Mouse (Mus musculus): ENCODE measurements around the gene Fam171a2.

Gene Fam171a2

DNA sequence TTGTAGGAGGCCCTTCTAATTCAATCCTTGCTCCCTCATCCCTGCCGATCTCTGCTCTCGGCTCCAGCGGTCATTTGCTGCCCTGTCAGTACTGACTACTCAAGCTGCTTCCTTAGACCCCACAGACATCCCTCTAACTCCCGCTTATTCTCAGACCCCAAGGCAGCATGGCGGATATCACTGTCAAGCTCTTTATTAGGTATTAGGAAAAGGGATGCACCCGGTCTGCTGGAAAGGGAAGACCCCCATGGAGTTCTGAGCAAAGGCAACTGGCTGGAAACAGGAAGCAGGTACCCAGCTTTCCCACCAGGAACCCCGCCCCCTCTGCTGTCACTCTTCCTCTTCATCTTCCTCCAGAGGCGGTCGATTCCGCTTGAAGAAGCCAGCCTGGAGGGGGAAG, 5.6 kb upstream of the Fam171a2 start:
- DNase-seq (ENCODE audit: low spot score in 2 of 2) = no peak

DNA sequence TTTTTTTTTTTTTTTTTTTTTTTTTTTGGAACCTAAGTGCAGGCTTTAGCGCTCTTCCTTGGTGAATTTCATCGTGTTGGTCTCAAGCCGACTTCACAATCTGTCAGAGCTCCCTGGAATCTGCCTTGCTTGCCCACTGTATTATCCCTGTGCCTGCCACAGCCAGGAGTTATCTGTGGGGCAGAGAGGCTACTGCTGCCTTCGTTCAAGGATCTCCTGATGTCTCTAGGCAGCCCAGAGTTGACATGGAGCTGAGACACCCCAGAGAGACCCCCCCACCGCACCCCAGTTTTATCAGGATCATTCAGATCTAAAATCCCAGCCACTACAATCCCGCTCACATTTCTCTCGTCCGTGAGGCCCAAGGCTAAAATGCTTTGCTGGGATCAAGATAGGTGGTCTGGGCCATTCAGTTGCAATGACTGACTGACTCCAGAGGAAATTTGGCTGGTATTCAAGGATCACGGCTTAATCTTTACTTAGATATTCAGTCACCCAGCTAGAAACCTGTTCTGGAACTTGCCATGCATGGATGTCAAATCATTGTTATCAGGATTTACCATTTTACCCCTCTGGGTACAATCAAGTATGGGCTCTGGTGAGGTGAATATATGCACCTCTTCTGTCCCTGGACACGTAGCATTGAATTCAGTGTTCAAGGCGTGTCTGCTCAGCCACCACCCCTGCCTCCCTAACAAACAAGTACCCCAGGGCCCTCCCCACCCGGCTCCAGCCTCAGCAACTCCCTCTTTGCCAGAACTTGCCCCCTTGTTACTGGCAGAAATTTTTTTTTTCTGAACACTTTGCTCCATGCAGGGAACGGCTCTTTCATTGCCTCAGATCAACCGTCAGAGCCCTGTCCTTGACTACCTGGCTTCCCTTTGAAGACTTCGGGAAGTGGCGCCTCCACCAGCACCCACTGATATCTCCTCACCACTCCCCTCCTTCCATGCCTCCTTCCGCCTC, 1.8 kb upstream of the Fam171a2 start:
- DNase-seq (ENCODE audit: low spot score in 2 of 2) = peak in 1 of 2 experiments; percentile 41

DNA sequence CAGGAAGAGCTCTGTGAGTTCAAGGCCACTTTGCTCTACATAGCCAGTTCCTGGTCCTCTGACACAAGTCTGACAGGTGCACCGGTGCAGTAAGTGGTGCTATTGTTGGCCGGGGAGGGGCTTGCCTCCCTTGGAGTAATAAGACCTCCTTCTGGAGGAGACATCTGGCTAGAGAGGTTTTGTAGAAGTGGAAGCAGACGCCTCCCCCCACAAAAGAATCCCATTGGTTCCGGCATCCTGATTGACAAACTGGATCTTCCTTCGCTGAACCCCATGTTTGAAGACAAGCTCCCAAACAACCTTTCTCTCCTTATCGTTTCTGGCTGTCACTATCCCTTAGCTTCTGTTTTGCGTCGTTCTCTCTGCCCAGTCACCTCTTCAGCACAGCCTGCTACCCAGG, 845 bp upstream of the Fam171a2 start:
- peak in 1 of 2 experiments; percentile 52 for DNase-seq (ENCODE audit: low spot score in 2 of 2)

DNA sequence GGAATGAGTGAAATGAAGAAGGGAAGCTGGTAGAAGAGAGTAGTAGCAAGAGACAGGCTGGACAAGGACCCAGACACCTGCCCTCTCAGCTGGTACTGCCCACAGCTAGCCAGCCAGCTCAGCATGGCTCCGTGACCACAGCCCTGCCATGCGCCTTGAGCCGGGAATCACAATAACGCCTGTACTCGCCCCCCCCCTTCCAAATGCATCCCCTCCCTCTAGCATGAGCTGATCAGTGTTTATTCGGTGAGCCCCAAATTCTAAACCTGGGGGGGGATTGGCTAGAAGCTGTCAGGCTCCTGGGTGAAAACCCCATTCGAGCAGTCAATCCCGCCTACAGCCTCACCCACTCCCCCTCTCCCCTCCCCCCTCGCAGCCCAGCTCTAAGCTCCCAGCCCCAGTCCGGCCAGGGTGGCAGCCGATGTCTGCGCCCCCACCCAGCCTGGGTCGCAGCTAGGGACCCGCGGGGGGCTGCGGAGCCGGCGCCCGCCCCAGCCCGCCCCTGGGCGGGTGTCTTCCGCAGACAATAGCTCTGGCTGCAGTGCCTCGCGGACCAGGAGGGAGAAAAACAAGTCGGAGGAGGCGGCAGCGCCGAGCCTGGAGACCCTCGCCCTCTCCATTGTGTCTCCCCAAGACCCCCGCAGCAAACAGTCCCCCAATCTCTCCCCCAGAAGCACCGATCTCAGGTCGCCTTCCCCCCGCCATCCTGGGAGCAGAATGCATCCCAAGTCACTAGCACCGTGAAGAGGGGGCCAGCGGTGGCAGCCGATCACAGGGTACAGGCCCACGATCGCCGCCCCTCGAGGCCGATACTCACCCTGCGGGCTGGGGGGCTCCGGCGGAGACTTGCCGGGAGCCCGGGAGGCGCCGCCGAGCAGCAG, 661 bp downstream of the Fam171a2 start:
- no peak for DNase-seq (ENCODE audit: low spot score in 2 of 2)

DNA sequence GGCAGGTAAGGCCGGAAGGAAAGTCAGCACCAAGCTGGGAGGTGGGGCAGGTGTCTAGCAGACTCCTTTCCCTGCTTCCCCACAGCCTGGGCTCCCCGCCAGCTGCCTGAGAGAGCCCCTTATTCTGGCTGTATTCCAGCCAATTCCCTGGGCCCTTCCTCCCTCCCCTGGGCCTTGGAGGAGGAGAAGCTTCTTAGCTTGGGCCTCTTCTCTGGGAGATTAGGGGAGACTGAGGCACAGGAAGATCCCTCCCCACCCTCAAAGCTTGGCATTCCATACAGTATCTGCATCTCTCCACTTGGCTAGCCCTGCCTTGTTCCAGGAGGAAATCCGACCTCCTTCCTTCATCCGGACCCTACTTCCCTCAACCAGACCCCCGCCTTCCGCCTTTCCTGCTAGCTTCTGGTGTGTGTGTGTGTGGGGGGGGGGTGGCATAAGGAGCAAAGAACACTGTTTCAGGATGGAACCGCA, 1.6 kb downstream of the Fam171a2 start:
- DNase-seq (ENCODE audit: low spot score in 2 of 2) = peak in 1 of 2 experiments; percentile 39

DNA sequence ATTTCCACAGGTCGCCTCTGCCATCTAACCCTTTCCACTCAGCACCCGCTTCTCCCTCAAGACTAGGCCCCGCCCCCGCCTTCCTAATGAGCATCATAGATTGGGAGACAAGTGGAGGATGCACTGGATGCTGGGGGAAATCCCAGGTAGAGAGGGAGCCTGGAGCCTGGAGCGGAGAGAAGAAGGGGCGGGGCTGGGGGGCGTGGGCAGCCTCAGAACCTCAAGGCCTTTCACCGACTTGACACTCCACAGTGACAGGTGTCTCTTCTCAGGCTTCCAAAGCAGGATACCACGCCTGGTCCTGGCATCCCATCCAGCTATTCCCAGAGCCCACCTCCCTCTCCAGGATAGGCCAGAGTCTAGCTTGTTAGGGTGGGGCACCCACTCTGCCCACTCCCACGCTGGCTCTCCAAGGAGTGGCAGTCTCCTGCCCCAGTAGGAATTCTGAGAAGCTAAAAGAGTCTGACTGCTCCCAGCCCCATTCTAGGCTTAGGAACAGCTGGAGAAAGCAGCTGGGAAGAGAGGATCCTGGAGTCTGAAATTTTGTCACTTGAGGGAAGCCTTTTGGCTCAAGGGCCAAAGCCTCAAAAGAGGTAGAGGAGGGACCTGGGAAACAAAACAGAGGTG, 2.1 kb downstream of the Fam171a2 start:
- DNase-seq (ENCODE audit: low spot score in 2 of 2) = peak in 1 of 2 experiments; percentile 45

DNA sequence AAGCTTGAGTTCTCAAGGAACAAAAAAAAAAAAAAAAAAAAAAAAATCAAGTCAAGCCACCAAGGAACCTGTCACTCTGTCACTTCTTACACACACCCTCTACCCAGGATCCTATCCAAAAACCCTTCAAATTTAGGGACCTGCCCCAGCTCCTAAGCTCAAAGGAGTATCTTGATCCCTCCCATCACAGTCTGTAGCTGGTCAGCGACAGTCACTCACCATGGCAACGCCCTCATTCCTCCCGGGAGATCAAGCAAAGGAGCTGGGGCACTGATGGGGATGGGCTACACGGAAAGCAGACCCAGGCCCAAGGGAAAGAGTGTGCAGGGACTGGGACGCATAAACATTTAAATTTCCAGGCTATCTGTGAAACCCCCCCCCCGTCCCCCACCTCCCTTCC, 2.7 kb downstream of the Fam171a2 start:
- no peak for DNase-seq (ENCODE audit: low spot score in 2 of 2)

DNA sequence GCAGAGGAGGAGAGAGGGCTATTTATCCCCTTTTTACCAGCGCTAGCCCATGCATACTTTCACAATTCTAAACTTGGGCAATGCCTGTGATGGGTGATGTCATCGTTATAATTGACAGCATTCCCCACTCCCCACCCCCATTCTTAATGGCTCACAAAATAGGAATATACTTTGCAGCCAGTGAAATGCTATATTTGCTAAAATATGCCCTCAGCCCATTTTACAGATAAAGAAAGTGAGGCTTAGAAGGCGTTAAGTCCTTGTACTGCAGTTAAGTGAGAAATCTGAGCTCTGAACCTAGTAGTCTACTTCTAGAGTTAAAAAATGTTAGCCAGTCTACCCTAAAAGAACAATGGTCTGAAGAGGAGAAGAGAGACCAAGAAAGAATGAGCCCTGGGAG, 3.2 kb downstream of the Fam171a2 start:
- no peak for DNase-seq (ENCODE audit: low spot score in 2 of 2)

DNA sequence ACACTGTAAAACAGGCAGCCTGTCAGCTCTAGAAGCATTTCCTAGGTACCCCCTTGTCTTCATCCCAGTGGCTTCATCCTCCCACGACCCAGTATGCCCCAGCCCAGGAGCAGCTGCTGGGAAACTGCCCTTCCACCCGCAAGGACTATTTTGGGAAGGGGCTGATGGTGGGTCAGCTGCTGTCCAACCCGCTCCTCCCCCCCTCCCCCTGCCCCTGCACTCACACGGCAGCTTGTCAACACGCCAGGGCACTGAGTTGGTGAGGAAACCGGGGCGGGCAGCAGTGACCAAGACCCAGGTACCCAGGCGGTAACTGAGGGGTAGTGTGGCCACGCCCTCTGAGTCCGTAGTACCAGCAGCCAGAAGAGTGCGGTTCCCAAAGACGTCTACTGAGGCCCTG, 3.7 kb downstream of the Fam171a2 start:
- no peak for DNase-seq (ENCODE audit: low spot score in 2 of 2)

DNA sequence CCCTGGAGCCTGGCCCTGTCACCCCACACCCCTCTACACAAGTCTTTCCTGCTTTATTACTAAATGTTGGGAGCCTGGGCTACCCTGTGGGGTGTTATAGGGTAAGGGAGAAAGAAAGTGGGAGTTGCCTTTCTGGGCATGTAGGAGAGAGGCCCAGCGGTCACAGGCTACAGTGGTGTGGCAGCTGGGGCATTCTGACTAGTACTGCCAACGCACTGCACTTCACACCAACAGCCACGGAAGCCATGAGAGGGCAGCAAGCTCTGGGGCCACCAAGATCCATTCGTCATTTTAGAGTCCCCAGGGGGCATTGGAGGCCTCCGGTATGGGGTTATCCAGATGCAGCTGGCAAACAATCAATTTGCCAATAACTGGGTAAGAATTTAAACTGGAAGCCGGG, 5.4 kb downstream of the Fam171a2 start:
- DNase-seq (ENCODE audit: low spot score in 2 of 2) = no peak

DNA sequence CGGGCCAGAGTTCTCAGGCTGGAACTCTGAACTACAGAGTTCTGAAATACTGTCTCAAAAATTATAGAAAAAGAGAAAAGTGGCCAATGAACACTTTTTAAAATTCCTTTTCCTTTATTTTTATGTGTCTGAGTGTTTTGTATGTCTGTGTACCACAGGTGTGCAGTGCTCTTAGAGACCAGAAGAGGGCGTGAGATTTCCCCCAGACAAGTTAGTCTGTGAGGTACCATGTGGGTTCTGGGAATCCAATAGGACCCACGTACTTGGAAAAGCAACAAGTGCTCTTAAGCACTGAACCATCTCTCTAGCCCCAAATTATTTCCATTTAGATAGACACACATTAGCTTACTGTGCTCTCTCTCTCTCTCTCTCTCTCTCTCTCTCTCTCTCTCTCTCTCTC, 6.0 kb downstream of the Fam171a2 start:
- no peak for DNase-seq (ENCODE audit: low spot score in 2 of 2)

DNA sequence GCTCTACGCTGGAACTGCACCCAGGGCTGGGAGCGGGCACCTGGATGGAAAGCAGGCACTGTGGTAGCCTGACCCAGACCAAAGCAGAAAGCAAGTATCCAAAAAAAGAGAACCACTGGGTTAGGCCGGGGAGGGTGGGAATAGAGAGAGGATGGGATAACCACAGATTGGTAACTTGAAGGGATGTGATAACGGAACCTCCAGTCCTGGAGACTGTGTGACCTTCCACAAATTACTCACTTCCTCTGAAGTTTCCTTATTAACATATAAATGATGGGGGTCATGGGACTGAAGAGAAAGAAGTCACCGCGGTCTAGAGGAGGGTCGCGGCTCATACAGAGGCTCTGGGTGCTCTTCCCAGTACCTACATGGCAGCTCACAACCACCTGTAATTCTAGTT, 7.2 kb downstream of the Fam171a2 start:
- DNase-seq (ENCODE audit: low spot score in 2 of 2) = no peak

DNA sequence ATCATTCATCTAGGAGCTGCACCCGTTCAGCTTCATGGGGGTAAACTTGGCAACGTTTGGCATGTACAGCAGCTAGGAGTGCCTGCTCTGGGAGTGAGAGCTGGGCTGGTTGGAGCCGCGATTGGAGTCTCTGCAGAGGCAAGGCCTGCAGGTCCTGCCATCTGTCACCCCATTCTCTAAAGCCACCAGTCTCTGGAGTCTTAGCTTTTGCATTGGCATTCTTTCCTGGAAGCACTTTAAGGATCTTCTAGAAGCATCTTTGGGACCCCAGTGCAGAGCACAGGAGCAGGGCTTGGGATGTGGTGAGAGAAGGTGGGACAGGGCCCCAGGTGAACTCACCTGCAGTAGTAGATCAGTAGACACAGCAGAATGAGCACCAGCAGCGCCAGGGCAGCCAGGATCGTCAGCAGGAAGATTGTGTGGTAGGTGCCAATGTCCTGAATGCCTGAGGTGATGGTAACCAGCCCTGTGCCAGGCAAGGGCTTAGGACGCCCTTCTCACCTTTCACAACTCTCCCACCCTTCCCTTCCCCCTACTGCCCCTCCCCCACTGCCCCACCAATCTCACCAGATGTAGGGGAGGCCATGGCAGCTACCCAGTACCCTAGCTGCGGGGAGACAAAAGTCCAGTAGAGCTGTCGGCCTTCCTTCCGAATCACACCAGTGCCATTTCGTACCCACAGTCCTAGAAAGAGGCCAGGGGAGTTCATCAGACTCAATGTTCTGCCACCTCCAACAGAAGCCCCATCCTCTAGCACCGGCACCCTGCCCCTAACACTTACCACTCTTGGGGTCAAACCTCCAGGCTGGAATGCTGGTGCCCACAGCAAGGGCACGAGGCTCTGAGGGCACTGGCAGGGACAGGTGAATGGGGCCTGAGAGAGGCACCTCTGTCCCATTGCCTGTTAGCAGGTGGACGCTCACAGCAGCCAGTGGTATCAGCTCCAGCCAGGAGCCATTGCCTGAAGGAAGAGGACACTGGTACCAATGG, 8.1 kb downstream of the Fam171a2 start:
- DNase-seq (ENCODE audit: low spot score in 2 of 2) = peak in 1 of 2 experiments; percentile 37

DNA sequence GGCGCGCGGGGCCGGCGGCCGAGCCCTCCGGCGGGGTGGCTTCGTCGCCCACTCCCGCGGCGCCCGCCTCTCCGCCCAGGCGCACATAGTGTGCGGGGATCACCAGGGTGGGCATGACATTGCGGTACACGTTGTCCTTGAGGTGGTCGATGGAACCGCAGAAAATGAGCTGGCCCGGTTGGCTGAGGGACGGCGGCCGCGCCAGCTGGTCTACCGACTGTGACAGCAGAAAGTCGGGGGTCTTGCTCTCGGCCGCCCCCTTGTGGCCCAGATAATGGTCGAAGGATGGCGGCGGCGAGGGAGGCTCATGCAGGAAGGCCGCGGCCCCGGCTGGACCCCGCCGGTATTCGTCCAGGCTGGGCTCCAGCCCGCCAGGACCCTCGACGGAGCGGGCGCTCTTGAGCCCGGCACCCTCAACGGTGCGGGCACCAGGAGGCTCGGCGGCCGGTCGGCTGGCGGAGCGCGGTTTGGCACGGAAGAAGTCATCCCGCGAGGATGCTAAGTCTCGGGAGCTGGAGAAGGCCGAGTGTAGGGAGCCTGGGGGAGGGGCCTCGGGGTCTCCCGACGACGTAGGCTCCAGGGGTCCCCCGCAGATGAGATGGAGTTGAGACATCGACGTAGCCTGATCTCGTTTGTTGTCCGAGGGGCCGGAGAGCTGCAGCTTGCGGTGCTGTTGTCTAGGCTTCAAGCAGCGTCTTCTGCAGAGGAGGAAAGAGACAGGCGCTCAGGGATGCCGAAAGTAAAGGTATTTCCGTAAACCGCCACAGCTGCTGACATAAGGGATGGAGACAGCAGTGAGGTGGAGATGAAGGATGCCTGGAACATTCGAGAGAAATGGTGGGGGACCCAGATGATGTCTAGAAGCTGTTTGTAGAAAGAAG, 9.0 kb downstream of the Fam171a2 start:
- peak in 1 of 2 experiments; percentile 77 for DNase-seq (ENCODE audit: low spot score in 2 of 2)

DNA sequence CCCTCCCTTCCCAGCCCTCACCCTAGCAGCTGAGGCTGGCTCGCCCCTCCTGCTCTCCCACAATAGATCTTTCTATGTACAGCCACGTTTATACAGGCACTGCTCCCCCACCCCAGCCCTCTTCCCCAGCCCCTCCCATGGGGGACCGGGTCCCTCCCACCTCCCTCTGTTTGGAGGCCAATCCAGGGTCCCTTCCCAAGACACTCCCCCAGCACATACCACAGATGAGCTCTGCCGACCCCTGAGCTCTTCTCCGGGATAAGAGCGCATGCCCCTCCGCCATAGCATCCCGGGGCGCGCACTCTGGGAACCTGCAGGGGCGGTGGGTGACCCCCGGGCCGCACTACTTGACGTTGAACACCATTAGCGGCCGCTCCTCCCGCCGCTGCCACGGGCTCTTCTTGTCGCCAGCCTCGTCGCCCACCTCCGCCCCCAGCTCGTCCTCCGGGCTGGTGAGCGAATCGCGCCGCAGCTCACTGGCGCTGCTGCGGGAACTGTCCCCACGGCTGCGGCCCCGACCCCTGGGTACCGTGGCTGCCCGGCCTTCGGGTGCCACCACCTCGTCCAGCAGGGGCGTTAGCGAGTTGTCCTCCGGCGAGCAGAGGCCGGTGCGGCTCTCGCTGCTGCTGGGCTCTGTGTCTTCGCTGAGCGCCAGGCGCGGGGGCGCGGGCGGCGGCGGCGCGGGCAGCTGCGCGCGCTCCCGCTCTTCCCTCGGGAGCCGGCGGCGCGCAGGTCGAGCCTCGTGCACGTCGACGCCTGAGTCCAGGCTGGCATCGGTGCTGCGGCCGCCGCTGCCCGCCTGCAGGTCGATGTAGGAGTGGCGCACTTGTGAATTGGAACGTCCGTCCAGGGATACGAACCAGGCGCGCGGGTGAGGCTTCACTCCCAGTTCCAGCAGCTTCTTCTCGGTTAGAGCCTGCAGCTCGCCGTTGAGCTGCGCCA, 10.1 kb downstream of the Fam171a2 start:
- DNase-seq (ENCODE audit: low spot score in 2 of 2) = peak in 1 of 2 experiments; percentile 72

DNA sequence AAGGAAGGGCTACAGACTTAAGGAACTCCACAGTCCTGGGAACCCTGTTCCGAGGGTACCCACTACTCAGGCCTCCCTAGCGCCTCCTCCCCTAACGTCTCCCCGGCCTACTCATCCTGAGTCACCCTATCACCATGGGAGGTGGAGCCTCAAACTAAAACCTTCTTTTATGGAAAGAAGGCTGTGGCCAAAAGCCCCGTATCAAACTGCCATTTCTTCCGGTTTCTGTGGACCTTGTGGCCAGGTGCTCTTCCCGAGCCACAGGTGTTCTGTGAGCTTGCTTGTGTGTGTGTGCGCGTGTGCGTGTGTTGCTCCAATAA, 11.1 kb downstream of the Fam171a2 start:
- no peak for DNase-seq (ENCODE audit: low spot score in 2 of 2)

DNA sequence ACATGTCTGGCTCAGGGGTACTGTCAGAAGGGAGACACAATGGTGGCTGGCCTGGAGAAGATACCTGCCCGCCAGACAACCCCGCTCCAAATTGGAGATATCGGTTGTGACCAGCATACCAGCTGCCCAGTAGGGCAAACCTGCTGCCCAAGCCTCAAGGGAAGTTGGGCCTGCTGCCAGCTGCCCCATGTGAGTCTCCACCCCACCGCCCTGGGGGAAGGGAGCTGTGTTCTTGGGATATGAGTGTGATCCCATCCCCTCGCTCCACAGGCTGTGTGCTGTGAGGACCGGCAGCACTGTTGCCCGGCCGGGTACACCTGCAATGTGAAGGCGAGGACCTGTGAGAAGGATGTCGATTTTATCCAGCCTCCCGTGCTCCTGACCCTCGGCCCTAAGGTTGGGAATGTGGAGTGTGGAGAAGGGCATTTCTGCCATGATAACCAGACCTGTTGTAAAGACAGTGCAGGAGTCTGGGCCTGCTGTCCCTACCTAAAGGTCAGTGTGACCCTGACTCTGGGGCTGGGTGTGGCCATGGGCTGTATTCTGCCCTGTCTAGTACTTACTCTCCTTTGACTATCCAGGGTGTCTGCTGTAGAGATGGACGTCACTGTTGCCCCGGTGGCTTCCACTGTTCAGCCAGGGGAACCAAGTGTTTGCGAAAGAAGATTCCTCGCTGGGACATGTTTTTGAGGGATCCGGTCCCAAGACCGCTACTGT, 11.6 kb downstream of the Fam171a2 start:
- no peak for DNase-seq (ENCODE audit: low spot score in 2 of 2)
